Mouse (Mus musculus): Measurements from ENCODE around the gene Abi3. TPM values are rescaled to one million over a fixed set of nuclear protein-coding genes. Genes with fewer than 3 reads are reported as not detected.

Abi3 gene
- polyA plus RNA-seq (2012; rRNA removed), result 1.6 and 2.0 TPM in 2 replicates

GRCm38 (mm10) chr11:95842074-95842681, at the start of gene Abi3:
Gene Abi3, minus strand, starts transcription at chr11:95842476.

DNA sequence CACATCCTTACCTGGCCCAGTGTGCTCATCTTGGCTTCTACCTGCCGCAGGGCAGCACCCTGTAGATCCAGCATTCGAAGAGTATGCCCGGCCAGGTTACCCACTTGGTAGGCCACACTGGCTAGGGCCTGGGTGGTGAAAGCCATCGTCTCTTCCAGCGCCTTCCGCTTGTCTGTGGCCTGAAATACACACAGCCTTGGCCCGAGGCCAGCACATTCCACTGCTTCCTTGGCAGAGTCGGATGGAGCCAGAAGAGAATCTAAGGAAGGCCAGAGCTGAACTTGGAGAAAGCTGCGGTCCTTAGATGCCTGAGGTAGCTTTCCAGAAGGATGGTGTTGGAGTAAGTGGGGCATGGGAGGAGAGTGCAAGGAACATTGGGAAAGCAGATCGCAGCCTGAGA, 5.2 kb downstream of the Abi3 start, which contains the start of gene Gngt2:
Gene Gngt2 (plus strand): TSS at position 158 of the 400 bp plus-strand sequence.

GRCm38 (mm10) chr11:95824071-95824876, 18.0 kb downstream of the Abi3 start, which contains the start of gene Phospho1:
Gene Phospho1, plus strand, starts transcription at chr11:95824499.

Other genes starting within 250 kb of the Abi3 start
- gene Phb, start 175.5 kb downstream of the Abi3 start, polyA plus RNA-seq (2012; rRNA removed), result 260 and 280 TPM in 2 replicates
- gene Zfp652, start 129.8 kb downstream of the Abi3 start, polyA plus RNA-seq (2012; rRNA removed), result 20.4 and 21.7 TPM in 2 replicates
- gene B130006D01Rik, start 118.9 kb downstream of the Abi3 start, polyA plus RNA-seq (2012; rRNA removed), result 0.26 and 0.32 TPM in 2 replicates
- gene Phospho1, start 18.0 kb downstream of the Abi3 start, polyA plus RNA-seq (2012; rRNA removed), result 1.9 and 6.5 TPM in 2 replicates
- gene Gngt2, start 5.3 kb downstream of the Abi3 start, polyA plus RNA-seq (2012; rRNA removed), result 2.4 TPM in 2 replicates
- gene B4galnt2, start 72.4 kb upstream of the Abi3 start, polyA plus RNA-seq (2012; rRNA removed), result not detected in 2 replicates
- gene Igf2bp1, start 163.5 kb upstream of the Abi3 start, polyA plus RNA-seq (2012; rRNA removed), result 4.8 and 5.0 TPM in 2 replicates
- gene Gip, start 182.1 kb upstream of the Abi3 start, polyA plus RNA-seq (2012; rRNA removed), result not detected in 2 replicates
- 64.0 and 67.4 TPM in 2 replicates for gene Snf8, start 192.4 kb upstream of the Abi3 start, polyA plus RNA-seq (2012; rRNA removed)
- 71.3 and 77.1 TPM in 2 replicates for gene Ube2z, start 222.9 kb upstream of the Abi3 start, polyA plus RNA-seq (2012; rRNA removed)
- gene Atp5g1, start 233.2 kb upstream of the Abi3 start, polyA plus RNA-seq (2012; rRNA removed), result 413 and 429 TPM in 2 replicates

Measured in central nervous system, embryonic 18 days (tissue).